ENCODE assay signal across 8 mouse cellular contexts in the genomic region with DNA sequence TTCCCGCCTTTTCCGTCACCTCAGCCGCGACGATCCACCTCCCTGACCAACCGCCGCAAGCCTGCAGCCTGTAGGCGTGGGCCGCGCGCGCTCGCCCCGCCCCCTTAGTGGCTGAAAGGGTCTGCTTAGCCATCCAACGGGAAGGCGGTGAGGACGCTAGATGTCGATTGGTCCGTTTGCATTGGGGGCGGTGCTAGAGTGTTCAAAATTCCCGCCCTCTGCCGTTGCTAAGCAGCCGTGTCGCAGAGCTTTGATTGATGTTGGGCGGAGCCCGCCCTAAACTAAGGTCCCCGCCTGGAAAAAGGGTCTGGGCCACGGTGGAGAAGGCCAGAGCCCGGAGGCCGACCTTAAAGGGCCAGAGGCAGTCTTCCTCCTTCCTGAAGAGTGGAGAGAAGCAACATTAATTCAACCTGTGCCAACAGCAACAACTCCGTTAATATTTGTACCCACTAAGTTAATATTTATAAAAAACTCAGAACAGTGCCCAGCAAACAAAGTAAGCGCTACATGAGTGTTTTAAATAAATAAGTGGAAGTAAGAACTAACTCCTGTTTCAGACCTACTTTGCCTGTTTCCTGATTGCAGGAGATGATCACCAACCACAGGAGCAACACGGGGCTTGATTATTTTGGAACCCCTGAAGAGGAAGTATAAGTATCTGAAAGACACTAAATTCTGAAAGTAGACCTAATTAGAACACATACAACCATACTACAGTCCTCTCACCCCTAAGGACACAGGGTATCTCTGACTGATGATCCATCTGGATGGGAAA. TPM values are rescaled to one million over a fixed set of nuclear protein-coding genes. Genes with fewer than 3 reads are reported as not detected.
DNase-seq lines count a peak whose midpoint lies in the region; ATAC-seq and TF ChIP-seq lines count a peak whose summit lies in the region.

A gene (minus strand): TSS at position 65 of the 775 bp plus-strand sequence.

- H3K27me3 ChIP-seq in forebrain, embryonic 15.5 days = no peaks in the 10 kb centered on the region
- no peaks in the 10 kb centered on the region for H3K27me3 ChIP-seq in lung, embryonic 15.5 days

- peaks cover 0 to 16% of the 10 kb centered on the region in 2 experiments for H3K4me1 ChIP-seq in ES-E14 (ENCODE audit: control insufficient read depth in 2 of 2, insufficient read depth in 2 of 2, low read length in 2 of 2, poor library complexity in 1 of 2)
- peaks cover 38% of the 10 kb centered on the region for H3K4me1 ChIP-seq in forebrain, embryonic 15.5 days
- peaks cover 52% of the 10 kb centered on the region for H3K4me1 ChIP-seq in lung, embryonic 15.5 days

- H3K4me2 ChIP-seq in forebrain, embryonic 15.5 days (replicated peaks) = peak within 1 kb of the TSS; percentile 84
- H3K4me2 ChIP-seq in lung, embryonic 15.5 days = peak within 1 kb of the TSS; percentile 84

- ATAC-seq in forebrain, embryonic 15.5 days (replicated peaks) = peak; percentile 99
- ATAC-seq in lung, embryonic 15.5 days (ENCODE audit: borderline replicate concordance, extremely low read depth, low FRiP score, low TSS enrichment) = peak; percentile 93

- WGBS in forebrain, embryonic 15.5 days = 3% methylated on average over 33 of the region's 33 CpGs
- 1% methylated on average over 32 of the region's 33 CpGs for WGBS in lung, embryonic 15.5 days

- H3K27ac ChIP-seq in ES-E14 (ENCODE audit: insufficient read depth, low read depth, low read length, poor library complexity, severe bottlenecking) = no peak within 1 kb of the TSS
- peak within 1 kb of the TSS; percentile 63 for H3K27ac ChIP-seq in forebrain, embryonic 15.5 days (replicated peaks)
- peak within 1 kb of the TSS; percentile 99 for H3K27ac ChIP-seq in lung, embryonic 15.5 days

- peak within 1 kb of the TSS; percentile 66 to 78 for H3K4me3 ChIP-seq in ES-E14 (ENCODE audit: insufficient read depth in 1 of 2, low read depth in 1 of 2, low read length in 2 of 2, poor library complexity in 1 of 2, severe bottlenecking in 1 of 2)
- H3K4me3 ChIP-seq in forebrain, embryonic 15.5 days = peak within 1 kb of the TSS; percentile 48
- peak within 1 kb of the TSS; percentile 46 for H3K4me3 ChIP-seq in lung, embryonic 15.5 days

- in situ Hi-C loops in ES-E14 (cut with MboI; ENCODE audit: low sequenced_read_pairs in 2 of 2, unreplicated experiment in 2 of 2) = no loop called here

- intact Hi-C loops in heart, postnatal 36 days (cut with DNase I) = loop anchor here (1.0 kb wide), 1 partner anchor 25 kb away; no protein-coding TSS in a partner anchor

- H3K9ac ChIP-seq in ES-E14 (ENCODE audit: insufficient read depth, low read depth, low read length, poor library complexity, severe bottlenecking) = peak within 1 kb of the TSS; percentile 91
- peak within 1 kb of the TSS; percentile 65 for H3K9ac ChIP-seq in forebrain, embryonic 15.5 days (replicated peaks)
- peak within 1 kb of the TSS; percentile 68 for H3K9ac ChIP-seq in lung, embryonic 15.5 days

- peak; percentile 100 for DNase-seq in ES-E14 (ENCODE audit: low read depth, low spot score)
- peak; percentile 97 for DNase-seq in cerebellum, adult 11-12 months
- peak; percentile 96 to 98 for DNase-seq in heart, postnatal 36 days
- DNase-seq in layer of hippocampus, adult 8-10 months (ENCODE audit: low spot score in 2 of 2) = peak; percentile 90 to 94
- peak; percentile 96 for DNase-seq in ovary, adult 18-20 months (ENCODE audit: low spot score)
- DNase-seq in thymus, postnatal 0 days (ENCODE audit: low spot score) = peak; percentile 98

- H3K36me3 ChIP-seq in ES-E14 (ENCODE audit: control insufficient read depth, insufficient read depth, low read length, poor library complexity, severe bottlenecking) = no peaks in the 10 kb centered on the region
- no peaks in the 10 kb centered on the region for H3K36me3 ChIP-seq in forebrain, embryonic 15.5 days
- no peaks in the 10 kb centered on the region for H3K36me3 ChIP-seq in lung, embryonic 15.5 days

- no peaks in the 10 kb centered on the region for H3K9me3 ChIP-seq in ES-E14 (ENCODE audit: control insufficient read depth, insufficient read depth, low read depth, low read length)
- H3K9me3 ChIP-seq in forebrain, embryonic 15.5 days = no peaks in the 10 kb centered on the region
- H3K9me3 ChIP-seq in lung, embryonic 15.5 days = no peaks in the 10 kb centered on the region

TF ChIP-seq in ES-E14, 5 proteins besides CTCF, POLR2A, EP300 and RAD21:
- TF ChIP-seq MAFK (IDR thresholded peaks at IDR 0.05; ENCODE audit: insufficient read depth, low read depth, low read length) (no peak), CHD2 (IDR thresholded peaks at IDR 0.05; ENCODE audit: low read depth, low read length) (0 out of 2 replicates have a peak, but pooled peaks have one; percentile 17)

RNA-seq across cellular contexts. Expression of the gene that starts here (rescaled TPM):
- 2.7 and 3.2 TPM in 2 replicates for total RNA-seq in ES-E14 (2012; rRNA removed)
- 2.8 and 3.2 TPM in 2 replicates for polyA plus RNA-seq in forebrain, embryonic 15.5 days (2015; fragmentation: Nextera tagmentation; extraction: Ambion mirVana)
- total RNA-seq in heart, postnatal 36 days (2021) = under 1 TPM; 0.25 to 0.70 TPM
- 1 to 10 TPM; 1.1 to 2.1 (median 1.4) TPM for total RNA-seq in layer of hippocampus, adult 8-10 months (2022)
- 4.4 TPM in 2 replicates for polyA plus RNA-seq in lung, embryonic 15.5 days (2015; fragmentation: Nextera tagmentation; extraction: Ambion mirVana)
- polyA plus RNA-seq in thymus, postnatal 0 days (2015; fragmentation: Nextera tagmentation; extraction: Ambion mirVana) = 8.9 and 13.5 TPM in 2 replicates

Comparison
In these comparisons a context has a peak if more than half of its experiments do, and no peak if none do; other contexts are left out.
1. Peak in DNase-seq in heart, postnatal 36 days; RNA of the gene not detected or under 1 TPM.